Mouse (Mus musculus): Measurements from ENCODE around the gene Arl4c. TPM values are rescaled to one million over a fixed set of nuclear protein-coding genes. Genes with fewer than 3 reads are reported as not detected.

Gene Arl4c
- polyA plus RNA-seq, 1 experiment from 2014 or later = 5.7 TPM

DNA sequence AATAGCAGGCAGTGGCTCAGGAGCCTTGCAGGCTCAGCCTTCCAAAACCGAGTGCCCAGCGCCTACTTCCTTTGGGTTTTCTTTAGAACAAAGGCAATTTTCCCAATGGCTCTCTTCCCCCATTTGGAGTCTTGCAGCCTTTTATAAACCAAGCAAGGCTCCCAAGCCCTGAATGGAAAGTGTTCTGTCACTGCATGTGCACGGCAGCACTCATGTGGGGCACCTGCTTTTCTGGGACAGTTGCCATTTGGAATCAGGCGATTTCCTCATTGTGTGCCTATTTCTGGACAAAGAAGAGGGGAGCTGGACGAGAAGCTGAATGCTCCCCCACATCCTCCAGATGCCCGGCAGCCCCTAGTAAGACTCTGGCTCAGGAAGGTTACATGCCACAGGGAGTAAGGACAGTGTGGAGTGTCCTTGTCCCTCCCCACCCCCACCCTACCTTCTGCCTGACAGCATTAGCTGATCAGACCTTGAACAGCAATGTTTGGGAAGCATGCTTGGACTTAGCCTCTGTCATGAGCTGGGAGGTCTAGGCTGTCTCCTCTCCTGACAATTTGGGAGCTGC is 43.6 kb downstream of the Arl4c start:
- ATAC-seq (ENCODE audit: low FRiP score, low TSS enrichment) (no peak), DNase-seq (ENCODE audit: low spot score) (no peak)
- WGBS = 47% methylated on average over 6 of the region's 6 CpGs
- Histone ChIP-seq H3K27me3 (ENCODE audit: control insufficient read depth, insufficient read depth, low read length) (no peaks in the 10 kb centered on the region), H3K36me3 (ENCODE audit: control insufficient read depth, insufficient read depth, low read length) (no peaks in the 10 kb centered on the region), H3K9me3 (ENCODE audit: control insufficient read depth, low read length) (no peaks in the 10 kb centered on the region), H3K9ac (ENCODE audit: low read length) (no peak overlapping the region), H3K27ac (replicated peaks) (no peak overlapping the region), H3K4me3 (ENCODE audit: low read depth, low read length) (no peak overlapping the region), H3K4me1 (replicated peaks; ENCODE audit: control insufficient read depth, insufficient read depth) (no peaks in the 10 kb centered on the region), H3K4me2 (replicated peaks; ENCODE audit: low read depth) (no peak overlapping the region)
- TF ChIP-seq CTCF (IDR thresholded peaks at IDR 0.05; ENCODE audit: low read depth) (no peak), EP300 (optimal IDR thresholded peaks at IDR 0.05) (no peak)

DNA sequence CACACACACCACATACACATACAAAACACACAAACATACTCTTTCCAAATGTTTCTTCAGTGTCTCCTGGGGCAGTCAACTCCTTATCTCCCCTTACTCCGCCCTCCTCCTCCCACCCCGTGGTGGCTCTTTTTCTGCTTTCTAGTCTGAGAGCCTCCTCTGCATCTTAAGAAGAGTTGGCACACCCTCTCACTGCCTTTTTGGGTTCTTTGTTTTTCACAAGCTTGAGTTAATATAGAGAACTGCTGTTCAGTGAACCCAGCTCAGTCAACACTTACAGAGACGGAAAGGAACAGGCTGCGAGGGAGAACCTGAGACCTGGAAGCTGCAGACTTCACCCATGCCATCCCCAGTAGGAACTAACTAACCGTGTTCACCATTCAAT is 45.9 kb downstream of the Arl4c start:
- 68% methylated on average over 5 of the region's 5 CpGs for WGBS
- no peaks in the 10 kb centered on the region for H3K9me3 ChIP-seq (ENCODE audit: control insufficient read depth, low read length)
- no peak overlapping the region for H3K4me2 ChIP-seq (replicated peaks; ENCODE audit: low read depth)
- no peak for TF ChIP-seq EP300 (optimal IDR thresholded peaks at IDR 0.05)
- no peak for TF ChIP-seq CTCF (IDR thresholded peaks at IDR 0.05; ENCODE audit: low read depth)
- no peak overlapping the region for H3K9ac ChIP-seq (ENCODE audit: low read length)
- ATAC-seq (ENCODE audit: low FRiP score, low TSS enrichment) (no peak), DNase-seq (ENCODE audit: low spot score) (no peak)
- no peaks in the 10 kb centered on the region for H3K4me1 ChIP-seq (replicated peaks; ENCODE audit: control insufficient read depth, insufficient read depth)
- no peak overlapping the region for H3K4me3 ChIP-seq (ENCODE audit: low read depth, low read length)
- H3K27ac ChIP-seq (replicated peaks) = no peak overlapping the region
- H3K36me3 ChIP-seq (ENCODE audit: control insufficient read depth, insufficient read depth, low read length) = no peaks in the 10 kb centered on the region
- H3K27me3 ChIP-seq (ENCODE audit: control insufficient read depth, insufficient read depth, low read length) = no peaks in the 10 kb centered on the region

DNA sequence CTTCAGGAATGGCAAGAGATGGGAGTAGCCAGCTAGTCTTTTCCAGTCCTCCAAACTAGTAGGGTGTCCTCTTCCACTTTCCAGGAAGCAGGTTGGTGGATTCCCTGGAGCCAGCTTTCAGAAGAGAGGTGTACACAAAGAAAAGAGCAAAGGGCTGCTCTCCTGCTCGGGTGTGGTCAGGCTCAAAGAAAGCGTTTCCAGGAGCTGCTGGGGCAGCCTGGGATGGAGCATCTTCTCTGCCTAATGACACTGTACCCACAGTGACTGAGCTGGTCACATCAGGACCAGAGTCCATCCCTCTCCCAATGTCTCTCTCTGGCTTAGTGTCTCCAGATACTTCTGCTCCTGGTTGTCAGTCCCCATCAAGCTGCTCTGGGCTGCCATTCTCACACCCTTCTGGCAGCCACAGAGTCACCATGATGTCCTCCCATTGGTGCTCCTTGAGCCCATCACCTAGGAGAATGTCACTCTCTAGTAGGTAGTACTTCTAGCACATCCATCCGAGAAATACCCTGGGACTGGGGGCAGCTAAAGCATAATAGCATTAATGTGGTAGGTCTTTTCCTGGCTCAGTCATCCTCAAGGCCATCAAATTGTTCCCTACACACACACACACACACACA is 46.4 kb downstream of the Arl4c start:
- Histone ChIP-seq H3K27me3 (ENCODE audit: control insufficient read depth, insufficient read depth, low read length) (no peaks in the 10 kb centered on the region), H3K4me3 (ENCODE audit: low read depth, low read length) (no peak overlapping the region), H3K27ac (replicated peaks) (no peak overlapping the region), H3K4me1 (replicated peaks; ENCODE audit: control insufficient read depth, insufficient read depth) (no peaks in the 10 kb centered on the region), H3K36me3 (ENCODE audit: control insufficient read depth, insufficient read depth, low read length) (no peaks in the 10 kb centered on the region), H3K4me2 (replicated peaks; ENCODE audit: low read depth) (no peak overlapping the region), H3K9ac (ENCODE audit: low read length) (no peak overlapping the region), H3K9me3 (ENCODE audit: control insufficient read depth, low read length) (no peaks in the 10 kb centered on the region)
- 71% methylated on average over 3 of the region's 3 CpGs for WGBS
- DNase-seq (ENCODE audit: low spot score) = no peak
- TF ChIP-seq EP300 (optimal IDR thresholded peaks at IDR 0.05) (no peak), CTCF (IDR thresholded peaks at IDR 0.05; ENCODE audit: low read depth) (no peak)
- no peak for ATAC-seq (ENCODE audit: low FRiP score, low TSS enrichment)

DNA sequence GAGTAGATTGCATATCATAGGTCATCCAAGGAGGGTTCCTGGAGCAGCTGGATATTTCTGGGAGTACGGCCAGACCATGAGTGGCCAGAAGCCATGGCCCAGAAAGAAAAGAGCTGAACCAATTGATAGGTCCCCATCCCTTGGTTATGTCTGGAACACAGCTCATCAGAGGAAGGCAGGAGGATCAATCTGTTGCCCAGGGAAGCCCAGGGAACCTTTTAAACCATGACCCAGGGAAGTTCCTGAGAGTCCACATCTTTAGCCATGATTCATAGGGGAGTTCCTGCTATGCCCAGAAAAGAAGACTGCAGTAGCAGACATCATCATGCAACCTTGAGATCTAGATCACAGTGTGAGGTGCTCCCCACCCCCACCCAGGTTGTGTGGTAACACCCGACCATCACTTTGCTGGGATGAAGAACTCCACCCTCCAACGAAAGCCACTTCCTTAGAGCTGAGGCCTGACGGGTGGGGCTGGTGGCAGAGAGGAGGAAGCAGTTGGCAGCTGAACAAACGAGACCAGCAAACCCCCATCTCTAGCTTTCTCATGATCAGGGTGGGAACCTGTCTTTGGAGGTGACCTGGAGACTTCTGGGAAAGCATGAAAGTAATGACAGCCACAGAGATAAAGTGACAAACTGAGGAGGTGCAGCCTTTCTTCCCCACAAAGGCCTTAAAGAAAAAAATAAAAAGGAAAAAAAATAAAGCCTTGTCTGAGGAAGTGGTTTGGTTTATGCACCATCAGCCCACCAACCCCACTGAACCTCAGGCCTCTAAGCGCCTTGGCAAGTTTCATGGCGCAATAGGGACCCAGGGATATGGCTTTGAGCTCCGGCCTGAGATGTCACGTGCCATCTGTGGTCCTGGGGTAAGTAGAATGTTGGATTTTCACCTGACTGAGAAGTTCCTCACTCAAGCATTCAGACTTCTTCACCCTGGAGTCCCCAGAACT is 47.2 kb downstream of the Arl4c start:
- Histone ChIP-seq H3K4me3 (ENCODE audit: low read depth, low read length) (no peak overlapping the region), H3K27me3 (ENCODE audit: control insufficient read depth, insufficient read depth, low read length) (no peaks in the 10 kb centered on the region), H3K9me3 (ENCODE audit: control insufficient read depth, low read length) (no peaks in the 10 kb centered on the region), H3K4me2 (replicated peaks; ENCODE audit: low read depth) (no peak overlapping the region), H3K9ac (ENCODE audit: low read length) (no peak overlapping the region), H3K4me1 (replicated peaks; ENCODE audit: control insufficient read depth, insufficient read depth) (no peaks in the 10 kb centered on the region), H3K27ac (replicated peaks) (no peak overlapping the region), H3K36me3 (ENCODE audit: control insufficient read depth, insufficient read depth, low read length) (no peaks in the 10 kb centered on the region)
- no peak for TF ChIP-seq CTCF (IDR thresholded peaks at IDR 0.05; ENCODE audit: low read depth)
- no peak for TF ChIP-seq EP300 (optimal IDR thresholded peaks at IDR 0.05)
- DNase-seq (ENCODE audit: low spot score) (peak; percentile 31), ATAC-seq (ENCODE audit: low FRiP score, low TSS enrichment) (peak; percentile 64; the same call in 1 of the 2 replicates)
- 62% methylated on average over 9 of the region's 9 CpGs for WGBS

DNA sequence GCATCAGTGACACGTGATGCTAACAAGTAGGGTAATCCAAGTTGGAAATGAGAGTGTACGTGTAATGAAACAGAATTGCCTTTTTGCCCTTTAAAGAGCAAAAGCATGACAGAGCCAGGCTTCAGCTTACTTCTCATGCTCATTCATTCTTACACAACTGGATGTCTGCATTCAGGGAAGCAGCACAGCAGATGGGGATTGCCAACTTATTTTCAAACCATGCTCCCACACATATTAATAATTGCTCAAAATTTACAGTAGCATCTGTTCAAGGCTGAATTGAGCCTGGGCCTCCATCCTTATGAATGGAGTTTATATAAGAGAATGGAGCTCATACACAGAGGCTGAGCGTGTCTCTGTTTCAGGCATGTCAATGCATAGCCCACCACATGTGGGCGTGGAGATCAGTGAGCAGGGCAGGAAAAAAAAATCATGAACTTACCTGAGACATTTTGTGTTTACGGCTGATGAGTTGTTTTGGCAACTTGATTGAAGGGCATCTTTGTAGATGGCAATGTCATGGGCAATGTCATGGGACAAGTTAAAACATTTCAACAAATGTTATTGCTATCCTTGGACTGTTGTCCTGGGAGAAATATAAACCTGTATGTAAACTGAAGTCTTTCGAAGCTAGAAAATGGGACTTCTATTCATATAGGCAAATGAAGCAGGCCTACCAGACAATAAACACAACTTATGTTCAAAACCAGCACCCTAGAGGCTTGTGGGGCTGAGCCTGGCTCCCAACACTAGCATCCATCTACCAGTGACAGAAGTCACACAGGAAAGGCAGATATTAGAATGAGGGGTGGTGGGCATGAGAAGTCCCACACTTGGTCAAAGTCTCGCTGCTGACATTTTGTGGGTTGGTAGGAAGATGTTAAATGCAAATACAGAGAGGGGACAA is 48.2 kb downstream of the Arl4c start:
- Histone ChIP-seq H3K27ac (replicated peaks) (no peak overlapping the region), H3K36me3 (ENCODE audit: control insufficient read depth, insufficient read depth, low read length) (no peaks in the 10 kb centered on the region), H3K4me2 (replicated peaks; ENCODE audit: low read depth) (no peak overlapping the region), H3K4me3 (ENCODE audit: low read depth, low read length) (no peak overlapping the region), H3K9ac (ENCODE audit: low read length) (no peak overlapping the region), H3K9me3 (ENCODE audit: control insufficient read depth, low read length) (no peaks in the 10 kb centered on the region), H3K27me3 (ENCODE audit: control insufficient read depth, insufficient read depth, low read length) (no peaks in the 10 kb centered on the region), H3K4me1 (replicated peaks; ENCODE audit: control insufficient read depth, insufficient read depth) (no peaks in the 10 kb centered on the region)
- no peak for ATAC-seq (ENCODE audit: low FRiP score, low TSS enrichment)
- WGBS = 74% methylated on average over 7 of the region's 7 CpGs
- no peak for DNase-seq (ENCODE audit: low spot score)
- TF ChIP-seq CTCF (IDR thresholded peaks at IDR 0.05; ENCODE audit: low read depth) (no peak), EP300 (optimal IDR thresholded peaks at IDR 0.05) (no peak)
